Mouse (Mus musculus) forebrain, embryonic 14.5 days (tissue): ENCODE measurements around the gene Rfx8. TPM values are rescaled to one million over a fixed set of nuclear protein-coding genes. Genes with fewer than 3 reads are reported as not detected.

Experiments used
- ATAC-seq: fragments of 200-750 bp; cut with Nextera tagmentation; 2 replicates; pipeline ENCODE4 v1.8.0; 2017; ENCODE audit warnings: mild to moderate bottlenecking, moderate library complexity
- DNase-seq: peaks from one replicate; pipeline ENCODE4 v3.0.0-alpha.2; 2015; ENCODE audit warnings: low spot score
- H3K27ac ChIP-seq: fragments of 300-500 bp; sonication (generic); 2 replicates; pipeline ENCODE4 v1.5.1; 2014; ENCODE audit warnings: low read depth, mild to moderate bottlenecking, control low read depth, low read length, moderate library complexity
- H3K27me3 ChIP-seq: fragments of 300-500 bp; sonication (generic); replicated peaks from 2 replicates; pipeline ENCODE4 v1.6.1; 2014; ENCODE audit warnings: low read length, control low read depth, mixed read lengths; ENCODE audit not compliant: control insufficient read depth, insufficient read depth
- H3K36me3 ChIP-seq: fragments of 300-500 bp; sonication (generic); 2 replicates; pipeline ENCODE4 v1.6.1; 2014; ENCODE audit warnings: low read length, control low read depth; ENCODE audit not compliant: control insufficient read depth, insufficient read depth
- H3K4me1 ChIP-seq: fragments of 300-500 bp; sonication (generic); 2 replicates; pipeline ENCODE4 v1.6.1; 2014; ENCODE audit warnings: antibody characterized with exemption, low read length, control low read depth; ENCODE audit not compliant: control insufficient read depth, insufficient read depth
- H3K4me2 ChIP-seq: fragments of 300-500 bp; sonication (generic); 2 replicates; pipeline ENCODE4 v1.6.1; 2014; ENCODE audit warnings: mild to moderate bottlenecking, control low read depth, low read length
- H3K4me3 ChIP-seq: fragments of 300-500 bp; sonication (generic); 2 replicates; pipeline ENCODE4 v1.5.1; 2014; ENCODE audit warnings: low read depth, low read length, control low read depth
- H3K9ac ChIP-seq: fragments of 300-500 bp; sonication (generic); 2 replicates; pipeline ENCODE4 v1.6.1; 2014; ENCODE audit warnings: mild to moderate bottlenecking, low read length, control low read depth, moderate library complexity
- H3K9me3 ChIP-seq: fragments of 300-500 bp; sonication (generic); replicated peaks from 2 replicates; pipeline ENCODE4 v1.6.1; 2016; ENCODE audit warnings: low read length, control low read depth, mixed read lengths; ENCODE audit not compliant: control insufficient read depth
- whole genome bisulfite sequencing: fragments of 180-500 bp; shearing (Covaris S2); extraction: QIAGEN DNeasy Blood & Tissue Kit; methylation state at CpG from one replicate; pipeline ENCODE4 v1.1.7; 2014; 5-methylcytosine and 5-hydroxymethylcytosine counted together
- polyA plus RNA-seq: library from polyadenylated mRNA; unstranded; fragments of >200 nt; fragmentation: Nextera tagmentation; extraction: Ambion mirVana; gene quantifications from 2 replicates; pipeline ENCODE4 v1.2.1, GENCODE M21; 2014

Rfx8 gene
- 0.19 and 0.32 TPM in 2 replicates for polyA plus RNA-seq

GRCm38 (mm10) chr1:39720632-39721350 lies at the start of gene Rfx8:
Rfx8 (minus strand) TSS chr1:39720997.
- peak; percentile 69 for ATAC-seq
- peak; percentile 46 for DNase-seq
- 0 out of 2 replicates have a peak, but pooled peaks cover 3% of the 10 kb centered on the region for H3K4me1 ChIP-seq

GRCm38 (mm10) chr1:39770436-39770835 lies 49.6 kb upstream of the Rfx8 start:
- no peak overlapping the region for H3K9ac ChIP-seq

More at GRCm38 (mm10) chr1:39720632-39721350, at the start of gene Rfx8:
- no peak within 1 kb of the TSS; the same call in 1 of the 2 replicates for H3K27ac ChIP-seq
- no peaks in the 10 kb centered on the region for H3K9me3 ChIP-seq
- peak within 1 kb of the TSS; percentile 50 for H3K4me3 ChIP-seq
- H3K9ac ChIP-seq, result peak within 1 kb of the TSS; percentile 77
- H3K36me3 ChIP-seq, result no peaks in the 10 kb centered on the region
- no peaks in the 10 kb centered on the region for H3K27me3 ChIP-seq
- peak within 1 kb of the TSS; percentile 93 for H3K4me2 ChIP-seq
- 2% methylated on average over 35 of the region's 42 CpGs for WGBS

DNA sequence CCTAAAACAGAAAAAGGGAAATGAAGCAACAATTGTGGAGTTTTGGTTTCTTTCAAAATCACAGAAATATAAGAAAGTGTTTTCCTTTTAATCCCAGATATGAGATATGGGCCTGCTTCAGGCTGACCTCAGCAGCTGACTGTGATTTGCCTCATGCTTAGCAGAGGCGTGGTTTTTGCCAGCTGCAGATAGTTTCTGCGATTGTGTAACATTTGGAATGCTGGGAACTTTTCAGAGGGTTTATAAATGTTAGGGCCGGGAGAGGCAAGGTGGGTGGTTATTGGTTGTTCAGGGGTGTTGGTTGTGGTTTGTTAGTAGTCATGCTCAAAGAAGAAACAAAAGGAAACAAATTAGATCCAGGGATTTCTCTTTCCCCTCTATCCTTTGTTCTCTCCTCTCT lies 47.2 kb upstream of the Rfx8 start:
- no peaks in the 10 kb centered on the region for H3K36me3 ChIP-seq
- H3K9ac ChIP-seq, result no peak overlapping the region
- no peaks in the 10 kb centered on the region for H3K4me1 ChIP-seq
- H3K27me3 ChIP-seq, result no peaks in the 10 kb centered on the region
- DNase-seq (no peak), ATAC-seq (no peak)
- WGBS, result 90% methylated on average over 3 of the region's 3 CpGs
- H3K27ac ChIP-seq, result no peak overlapping the region
- H3K4me2 ChIP-seq, result no peak overlapping the region
- no peak overlapping the region for H3K4me3 ChIP-seq
- no peaks in the 10 kb centered on the region for H3K9me3 ChIP-seq

More at GRCm38 (mm10) chr1:39770436-39770835, 49.6 kb upstream of the Rfx8 start:
- Histone ChIP-seq H3K4me1 (peaks cover 7% of the 10 kb centered on the region; the same call in 1 of the 2 replicates), H3K36me3 (no peaks in the 10 kb centered on the region), H3K9me3 (no peaks in the 10 kb centered on the region), H3K27me3 (no peaks in the 10 kb centered on the region), H3K27ac (no peak overlapping the region), H3K4me2 (no peak overlapping the region), H3K4me3 (no peak overlapping the region)
- ATAC-seq (no peak), DNase-seq (no peak)
- 81% methylated on average over 5 of the region's 5 CpGs for WGBS

DNA sequence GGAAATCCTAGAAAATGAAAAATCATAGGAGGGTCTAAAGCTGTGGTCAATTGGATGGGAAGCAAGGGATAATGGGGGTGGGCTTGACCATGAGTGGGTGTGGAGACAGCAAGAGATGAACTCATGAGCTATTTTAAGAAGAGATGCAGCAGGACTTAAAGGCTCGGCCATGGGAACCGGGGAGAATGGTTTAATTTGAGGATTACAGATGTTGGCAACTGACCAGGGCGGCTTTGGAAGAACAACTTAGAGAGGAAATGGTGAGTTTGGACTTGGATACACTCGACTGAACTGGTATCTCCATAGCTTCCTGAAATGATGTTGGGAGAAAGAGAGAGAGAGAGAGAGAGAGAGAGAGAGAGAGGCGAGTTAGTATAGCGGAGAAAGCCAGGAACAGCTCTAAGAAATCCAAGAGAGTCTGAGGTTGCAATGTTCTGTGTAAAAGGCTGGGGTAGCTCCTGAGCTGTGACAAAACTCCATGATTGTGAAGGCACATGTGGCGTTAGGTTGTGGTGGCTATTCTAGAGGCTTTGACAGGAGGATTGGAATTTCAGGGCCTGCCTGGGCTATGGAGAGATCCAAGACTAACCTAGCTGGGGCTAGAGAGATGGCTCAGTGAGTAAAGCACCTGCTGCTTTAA lies 45.2 kb upstream of the Rfx8 start:
- no peak overlapping the region for H3K9ac ChIP-seq
- WGBS, result 85% methylated on average over 7 of the region's 7 CpGs
- no peak for ATAC-seq
- no peak overlapping the region for H3K27ac ChIP-seq
- H3K4me2 ChIP-seq, result no peak overlapping the region
- DNase-seq, result no peak
- H3K36me3 ChIP-seq, result no peaks in the 10 kb centered on the region
- peaks cover 11% of the 10 kb centered on the region; the same call in 1 of the 2 replicates for H3K4me1 ChIP-seq
- no peak overlapping the region for H3K4me3 ChIP-seq
- no peaks in the 10 kb centered on the region for H3K9me3 ChIP-seq
- H3K27me3 ChIP-seq, result no peaks in the 10 kb centered on the region

- Histone ChIP-seq H3K27ac (no peak overlapping the region), H3K9ac (no peak overlapping the region), H3K4me2 (peak overlapping the region; percentile 37), H3K4me1 (peaks cover 12% of the 10 kb centered on the region; the same call in 1 of the 2 replicates), H3K36me3 (no peaks in the 10 kb centered on the region), H3K4me3 (no peak overlapping the region), H3K9me3 (no peaks in the 10 kb centered on the region), H3K27me3 (no peaks in the 10 kb centered on the region)
- ATAC-seq (peak; percentile 76; the same call in 1 of the 2 replicates), DNase-seq (peak; percentile 92)
- 3% methylated on average over 10 of the region's 10 CpGs for WGBS
Observed at GRCm38 (mm10) chr1:39762025-39762370, 41.2 kb upstream of the Rfx8 start.

GRCm38 (mm10) chr1:39761211-39762024 lies 40.6 kb upstream of the Rfx8 start:
- Histone ChIP-seq H3K4me1 (peaks cover 12% of the 10 kb centered on the region; the same call in 1 of the 2 replicates), H3K27me3 (no peaks in the 10 kb centered on the region), H3K4me3 (no peak overlapping the region), H3K9ac (no peak overlapping the region), H3K9me3 (no peaks in the 10 kb centered on the region), H3K4me2 (peak overlapping the region; percentile 37), H3K27ac (no peak overlapping the region), H3K36me3 (no peaks in the 10 kb centered on the region)
- WGBS, result 5% methylated on average over 22 of the region's 22 CpGs
- ATAC-seq, result peak; percentile 71
- peak; percentile 87 for DNase-seq

DNA sequence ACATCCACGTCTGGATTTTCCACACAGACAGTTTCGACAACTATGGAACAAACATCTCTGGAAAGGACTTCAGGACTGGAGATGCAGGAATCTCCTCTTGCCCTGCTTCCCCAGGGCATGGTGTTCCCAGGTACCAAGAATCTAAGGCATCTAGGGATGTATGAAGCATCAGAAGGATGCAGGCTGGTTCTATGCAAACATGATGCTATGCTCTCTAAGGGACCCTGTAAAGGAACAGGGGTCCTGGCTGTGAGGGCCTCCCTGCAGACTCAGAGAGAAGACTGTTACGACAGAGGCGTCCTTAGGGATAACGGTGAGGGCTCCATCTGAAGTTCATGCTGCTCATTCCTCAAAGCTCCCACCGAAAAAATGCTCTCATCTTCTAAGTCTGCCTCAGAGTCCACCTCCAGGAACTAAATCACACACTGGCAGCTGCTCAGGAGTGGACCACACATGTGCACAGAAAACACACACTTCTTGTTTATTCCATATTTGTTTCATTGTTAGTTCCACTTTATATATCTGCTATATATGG lies 39.5 kb upstream of the Rfx8 start:
- H3K4me1 ChIP-seq, result peaks cover 12% of the 10 kb centered on the region; the same call in 1 of the 2 replicates
- H3K4me3 ChIP-seq, result no peak overlapping the region
- ATAC-seq (no peak), DNase-seq (no peak)
- H3K9me3 ChIP-seq, result no peaks in the 10 kb centered on the region
- no peaks in the 10 kb centered on the region for H3K27me3 ChIP-seq
- H3K9ac ChIP-seq, result no peak overlapping the region
- WGBS, result 87% methylated on average over 6 of the region's 6 CpGs
- H3K27ac ChIP-seq, result no peak overlapping the region
- H3K4me2 ChIP-seq, result no peak overlapping the region
- no peaks in the 10 kb centered on the region for H3K36me3 ChIP-seq

- Histone ChIP-seq H3K4me3 (no peak overlapping the region), H3K27me3 (no peaks in the 10 kb centered on the region), H3K4me2 (no peak overlapping the region), H3K27ac (no peak overlapping the region), H3K9me3 (no peaks in the 10 kb centered on the region), H3K36me3 (no peaks in the 10 kb centered on the region), H3K4me1 (peaks cover 12% of the 10 kb centered on the region; the same call in 1 of the 2 replicates), H3K9ac (no peak overlapping the region)
- ATAC-seq (no peak), DNase-seq (no peak)
- WGBS, result 60% methylated on average over 9 of the region's 9 CpGs
Observed at GRCm38 (mm10) chr1:39759231-39760175, 38.7 kb upstream of the Rfx8 start.
